Mouse (Mus musculus): ENCODE measurements around the gene Zfp462. TPM values are rescaled to one million over a fixed set of nuclear protein-coding genes. Genes with fewer than 3 reads are reported as not detected.

Gene Zfp462
- polyA plus RNA-seq, 1 experiment from 2014 or later, result 14.6 TPM

DNA sequence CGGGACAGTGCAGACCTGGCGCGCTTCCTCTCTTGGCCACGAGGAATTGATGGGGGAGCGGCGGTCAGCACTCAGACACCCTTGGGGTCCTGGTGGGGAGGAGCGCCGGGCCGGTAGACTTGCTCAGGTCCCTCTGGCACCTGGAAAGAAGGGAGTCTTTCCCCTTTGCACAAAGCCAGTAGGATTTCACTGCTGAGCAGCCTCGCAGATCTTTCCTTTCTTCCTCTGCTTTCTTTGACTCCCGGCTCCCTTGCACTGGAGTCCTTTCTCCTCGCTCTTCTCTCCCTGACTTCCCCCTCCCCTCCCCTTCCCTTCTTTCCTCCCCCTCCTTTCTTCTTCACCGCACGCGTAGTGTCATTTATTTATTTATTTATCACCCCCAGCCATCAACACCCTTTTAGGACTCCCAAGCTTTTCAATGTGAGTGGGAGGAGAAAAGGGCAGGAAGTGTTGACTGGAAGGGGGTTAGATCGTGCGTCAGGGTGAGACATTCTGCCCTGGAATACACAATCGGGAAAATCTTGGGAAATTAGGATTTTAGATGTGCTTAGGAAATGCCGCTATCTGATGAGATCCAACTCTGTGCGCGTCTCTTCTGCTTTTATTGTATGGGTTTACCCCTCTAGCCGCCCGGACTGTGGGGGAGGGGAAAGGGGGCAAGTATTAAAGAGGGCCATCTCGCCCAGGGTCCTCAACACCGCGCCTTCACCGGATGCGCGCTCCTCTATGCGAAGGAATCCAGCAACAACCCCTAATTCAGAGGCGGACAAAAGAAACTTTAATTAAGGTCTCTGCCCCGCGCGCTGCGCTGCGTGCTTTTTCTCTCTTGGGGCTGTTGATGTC is 976 bp downstream of the Zfp462 start:
- ATAC-seq (replicated peaks), result peak; percentile 45
- no peaks in the 10 kb centered on the region for H3K9me3 ChIP-seq
- no peaks in the 10 kb centered on the region for H3K36me3 ChIP-seq (replicated peaks)
- H3K9ac ChIP-seq, result peak overlapping the region; percentile 96
- WGBS, result under 1% methylated on average over 36 of the region's 36 CpGs
- peaks cover 8% of the 10 kb centered on the region; the same call in 1 of the 2 replicates for H3K4me1 ChIP-seq
- peak overlapping the region; percentile 84 for H3K4me3 ChIP-seq
- peak overlapping the region; percentile 84 for H3K4me2 ChIP-seq
- no peaks in the 10 kb centered on the region for H3K27me3 ChIP-seq (replicated peaks)
- H3K27ac ChIP-seq, result peak overlapping the region; percentile 99

DNA sequence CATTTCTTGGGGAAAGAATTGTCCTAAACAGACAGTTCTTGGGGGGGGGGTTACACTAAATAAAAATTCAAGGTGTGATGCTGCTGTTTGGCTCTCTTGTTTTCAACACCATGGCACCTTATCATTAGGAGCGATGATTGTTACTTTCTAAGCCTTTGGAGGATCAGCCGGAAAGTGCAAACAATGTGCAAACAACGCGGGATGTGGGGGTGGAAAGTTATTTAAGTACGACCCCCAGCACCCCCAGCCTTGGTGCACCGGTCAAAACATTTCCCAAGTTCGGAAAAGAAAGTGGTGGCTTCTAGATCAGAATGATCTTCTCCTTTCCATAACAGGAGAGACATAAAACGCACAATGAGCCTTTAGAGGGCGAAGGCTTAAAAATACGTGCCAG is 1.8 kb downstream of the Zfp462 start:
- Histone ChIP-seq H3K27ac (peak overlapping the region; percentile 99), H3K4me3 (peak overlapping the region; percentile 84), H3K9ac (peak overlapping the region; percentile 96), H3K9me3 (no peaks in the 10 kb centered on the region), H3K4me2 (peak overlapping the region; percentile 84), H3K36me3 (replicated peaks) (no peaks in the 10 kb centered on the region), H3K27me3 (replicated peaks) (no peaks in the 10 kb centered on the region), H3K4me1 (peaks cover 12% of the 10 kb centered on the region)
- WGBS, result under 1% methylated on average over 10 of the region's 10 CpGs
- ATAC-seq (replicated peaks), result no peak

DNA sequence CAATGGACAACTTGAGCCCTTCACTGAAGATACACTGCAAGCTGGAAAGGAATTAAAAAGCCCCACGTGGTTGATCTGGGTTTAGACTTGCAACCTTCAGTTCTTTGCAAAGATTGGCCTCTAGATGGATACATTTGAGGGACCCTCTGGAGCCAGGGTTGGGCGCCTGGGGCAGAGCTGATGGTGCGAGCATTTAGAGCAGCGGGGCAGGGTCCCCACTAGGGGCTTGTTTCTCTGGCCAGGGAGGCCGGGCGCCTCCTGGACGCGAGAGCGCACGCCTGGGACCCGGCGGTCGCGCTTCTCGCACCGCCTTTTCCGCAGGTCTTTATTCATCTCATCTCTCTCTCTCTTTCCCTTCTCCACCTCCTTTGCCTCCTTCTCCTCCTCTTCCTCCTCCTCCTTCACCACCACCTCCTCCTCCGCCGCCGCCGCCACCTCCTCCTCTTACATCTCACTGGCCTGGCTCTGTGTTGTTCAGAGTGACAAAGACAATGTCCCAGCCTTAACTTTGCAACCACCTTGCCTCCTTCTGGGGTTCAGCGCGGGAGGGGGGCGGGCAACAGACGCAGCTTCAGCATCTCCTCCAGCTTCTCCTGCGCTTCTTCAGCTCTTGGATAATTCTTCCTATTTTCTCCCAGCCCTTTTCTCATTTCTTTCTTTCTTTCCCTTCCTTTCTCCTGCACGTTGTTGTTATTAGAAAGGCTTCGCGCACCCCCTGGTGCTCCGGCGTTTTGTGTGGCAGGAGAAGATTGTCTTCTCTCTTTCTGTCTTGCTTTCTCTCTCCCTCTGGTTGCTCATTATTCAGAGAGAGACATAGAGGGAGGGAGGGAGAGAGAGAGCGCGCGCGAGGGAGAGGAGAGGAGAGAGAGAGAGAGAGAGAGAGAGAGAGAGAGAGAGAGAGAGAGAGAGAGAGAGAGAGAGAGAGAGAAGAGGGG is 2.5 kb downstream of the Zfp462 start:
- H3K4me1 ChIP-seq, result peaks cover 13% of the 10 kb centered on the region
- no peaks in the 10 kb centered on the region for H3K36me3 ChIP-seq (replicated peaks)
- H3K27me3 ChIP-seq (replicated peaks), result no peaks in the 10 kb centered on the region
- H3K27ac ChIP-seq, result peak overlapping the region; percentile 99
- H3K9ac ChIP-seq, result peak overlapping the region; percentile 96
- peak overlapping the region; percentile 84 for H3K4me3 ChIP-seq
- H3K9me3 ChIP-seq, result no peaks in the 10 kb centered on the region
- peak; percentile 59 for ATAC-seq (replicated peaks)
- under 1% methylated on average over 31 of the region's 35 CpGs for WGBS
- H3K4me2 ChIP-seq, result peak overlapping the region; percentile 84

DNA sequence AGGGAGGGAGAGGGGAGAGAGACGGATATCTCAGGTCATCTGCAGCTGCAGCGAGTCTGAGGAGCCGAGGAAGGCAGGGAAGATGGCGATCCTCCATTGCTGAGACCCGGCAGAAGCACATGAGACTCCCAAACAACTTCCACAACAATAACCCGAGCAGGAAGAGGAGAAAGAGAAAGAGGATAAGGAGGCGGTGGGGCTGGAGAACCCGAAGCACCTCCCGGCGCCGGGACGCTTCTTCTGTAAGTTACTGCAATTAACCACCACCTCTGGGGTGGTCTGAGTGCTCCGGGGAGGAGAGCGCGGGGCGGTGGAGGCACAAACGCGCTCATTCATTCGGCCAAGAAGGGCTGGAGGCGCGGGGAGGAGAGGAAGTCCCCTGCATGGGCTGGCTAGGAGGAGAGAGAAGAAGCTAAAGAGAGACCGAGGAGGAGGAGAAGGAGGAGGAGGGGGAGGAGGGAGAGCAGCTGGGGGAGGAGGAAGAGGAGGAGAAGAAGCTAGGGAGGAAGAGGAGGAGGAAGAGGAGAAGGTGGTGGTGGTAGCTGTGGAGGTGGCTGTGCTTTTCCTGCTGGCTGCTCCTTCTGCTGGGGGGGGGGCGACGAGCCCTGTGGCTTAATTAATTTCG is 3.3 kb downstream of the Zfp462 start:
- peak overlapping the region; percentile 96 for H3K9ac ChIP-seq
- no peaks in the 10 kb centered on the region for H3K36me3 ChIP-seq (replicated peaks)
- peak overlapping the region; percentile 84 for H3K4me2 ChIP-seq
- no peaks in the 10 kb centered on the region for H3K27me3 ChIP-seq (replicated peaks)
- no peaks in the 10 kb centered on the region for H3K9me3 ChIP-seq
- 2% methylated on average over 23 of the region's 25 CpGs for WGBS
- peak overlapping the region; percentile 84 for H3K4me3 ChIP-seq
- peak; percentile 37 for ATAC-seq (replicated peaks)
- H3K27ac ChIP-seq, result peak overlapping the region; percentile 99
- H3K4me1 ChIP-seq, result peaks cover 20% of the 10 kb centered on the region

DNA sequence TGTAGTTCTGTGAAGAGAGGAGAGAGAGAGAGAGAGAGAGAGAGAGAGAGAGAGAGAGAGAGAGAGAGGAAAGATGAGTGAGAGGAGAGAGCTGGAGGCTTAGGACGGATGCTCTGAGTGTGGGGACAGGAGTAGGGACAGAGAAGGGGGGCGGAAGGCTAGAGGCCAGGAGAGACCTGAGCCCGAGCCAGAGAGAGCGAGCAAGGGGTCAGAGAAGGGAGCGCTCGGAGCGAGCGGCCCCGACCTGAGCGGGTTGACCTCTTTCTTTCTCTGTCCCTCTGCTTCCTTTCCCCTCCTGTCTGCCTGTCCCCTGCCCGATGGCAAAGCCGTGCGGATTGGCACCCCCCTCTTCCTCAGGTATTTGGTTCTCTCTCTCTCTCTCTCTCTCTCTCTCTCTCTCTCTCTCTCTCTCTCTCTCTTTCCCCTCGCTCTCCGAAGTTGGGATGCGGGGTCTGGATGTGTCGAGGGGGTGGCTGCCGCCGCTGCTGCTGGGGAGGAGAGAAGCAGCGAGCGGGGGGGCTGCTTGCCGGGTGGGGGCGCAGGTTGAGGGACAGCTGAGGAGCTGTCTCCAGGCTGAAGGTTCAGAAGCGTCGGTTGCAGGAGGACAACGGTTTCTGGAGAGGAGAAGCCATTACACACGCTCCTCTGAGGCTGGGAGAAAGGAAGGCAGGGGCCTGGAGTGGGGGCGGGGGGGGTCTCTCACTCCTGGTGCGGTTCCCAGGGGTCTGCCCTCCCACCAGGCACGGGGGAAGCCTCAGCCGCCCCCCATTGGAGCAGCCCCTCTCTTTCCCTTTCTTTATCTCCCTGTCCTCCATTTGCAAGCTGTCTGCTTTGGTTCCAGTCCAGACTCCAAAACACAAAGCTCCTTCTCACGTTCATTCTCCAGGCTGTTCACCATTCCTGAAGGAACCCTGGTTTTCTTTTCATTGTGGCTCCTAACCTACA is 4.0 kb downstream of the Zfp462 start:
- 0% methylated on average over 22 of the region's 32 CpGs for WGBS
- Histone ChIP-seq H3K36me3 (replicated peaks) (no peaks in the 10 kb centered on the region), H3K27ac (peak overlapping the region; percentile 99), H3K9ac (peak overlapping the region; percentile 96), H3K4me1 (peaks cover 26% of the 10 kb centered on the region), H3K9me3 (no peaks in the 10 kb centered on the region), H3K4me2 (peak overlapping the region; percentile 84), H3K27me3 (replicated peaks) (no peaks in the 10 kb centered on the region), H3K4me3 (peak overlapping the region; percentile 84)
- peak; percentile 55 for ATAC-seq (replicated peaks)

DNA sequence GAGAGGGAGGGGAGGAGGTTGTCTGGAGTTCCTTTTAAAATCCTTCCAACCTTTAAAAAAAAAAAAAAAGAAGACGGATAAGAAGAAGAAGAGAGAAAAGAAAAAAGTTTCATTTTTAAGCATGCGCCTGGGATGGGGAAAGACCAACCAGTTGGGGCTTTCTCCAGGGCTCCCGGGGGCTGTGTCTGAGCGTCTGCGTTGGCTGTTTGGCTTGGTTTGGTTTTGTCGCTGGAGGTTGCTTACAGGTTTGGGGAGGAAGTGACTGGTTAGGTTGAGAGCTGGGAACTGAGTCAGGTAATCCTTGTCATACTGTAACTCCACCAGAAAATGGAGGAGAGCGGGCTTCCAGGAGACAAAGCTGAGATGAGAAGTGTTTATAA is 4.7 kb downstream of the Zfp462 start:
- WGBS, result 5% methylated on average over 7 of the region's 7 CpGs
- no peak for ATAC-seq (replicated peaks)
- peak overlapping the region; percentile 96 for H3K9ac ChIP-seq
- peak overlapping the region; percentile 99 for H3K27ac ChIP-seq
- peaks cover 29% of the 10 kb centered on the region for H3K4me1 ChIP-seq
- peak overlapping the region; percentile 84 for H3K4me3 ChIP-seq
- H3K36me3 ChIP-seq (replicated peaks), result no peaks in the 10 kb centered on the region
- no peaks in the 10 kb centered on the region for H3K9me3 ChIP-seq
- peak overlapping the region; percentile 84 for H3K4me2 ChIP-seq
- no peaks in the 10 kb centered on the region for H3K27me3 ChIP-seq (replicated peaks)

DNA sequence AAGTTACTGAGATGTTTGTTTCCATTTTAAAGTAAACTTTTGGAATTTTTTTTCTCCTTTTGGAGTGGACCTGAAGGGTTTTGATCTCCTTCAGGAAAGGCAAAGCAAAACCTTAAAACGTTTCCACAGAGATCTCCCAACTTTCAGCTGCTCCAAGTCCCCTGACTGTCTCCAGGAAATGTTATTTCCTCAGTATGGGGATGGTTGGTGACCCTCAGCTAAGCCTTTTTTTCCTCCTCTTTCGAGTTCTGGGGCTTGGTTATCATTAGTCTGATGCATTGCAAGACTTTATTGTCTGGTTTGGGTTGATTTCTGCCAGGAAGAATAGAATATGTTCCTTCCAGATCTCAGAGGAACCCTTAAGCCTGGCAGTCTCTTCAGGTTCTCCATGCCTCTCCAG is 5.3 kb downstream of the Zfp462 start:
- Histone ChIP-seq H3K4me2 (peak overlapping the region; percentile 84), H3K9ac (peak overlapping the region; percentile 96), H3K9me3 (no peaks in the 10 kb centered on the region), H3K27ac (peak overlapping the region; percentile 99), H3K36me3 (replicated peaks) (no peaks in the 10 kb centered on the region), H3K27me3 (replicated peaks) (no peaks in the 10 kb centered on the region), H3K4me1 (peaks cover 35% of the 10 kb centered on the region), H3K4me3 (peak overlapping the region; percentile 84)
- WGBS, result 10% methylated on average over 2 of the region's 2 CpGs
- ATAC-seq (replicated peaks), result no peak

DNA sequence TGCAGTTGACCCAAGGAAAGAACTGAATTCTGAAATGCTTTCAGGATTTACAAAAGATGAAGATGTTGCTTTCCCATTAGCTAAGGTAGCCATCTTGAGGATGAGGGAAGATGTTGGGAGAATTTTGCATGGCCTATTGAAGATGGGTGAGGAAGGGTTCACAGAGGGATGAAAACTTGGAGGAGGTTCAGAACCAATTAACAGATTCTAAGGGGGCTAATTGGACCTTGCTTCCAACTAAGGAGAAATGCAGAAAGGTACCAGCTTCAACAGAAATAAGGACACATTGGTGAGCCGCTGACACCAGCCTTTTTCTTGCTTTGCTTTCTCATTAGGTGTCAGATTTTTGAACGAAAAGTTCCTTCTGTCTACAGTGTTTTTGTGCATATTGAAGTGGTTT is 6.0 kb downstream of the Zfp462 start:
- ATAC-seq (replicated peaks), result no peak
- Histone ChIP-seq H3K4me1 (peaks cover 39% of the 10 kb centered on the region), H3K9ac (peak overlapping the region; percentile 96; the same call in 1 of the 2 replicates), H3K4me3 (peak overlapping the region; percentile 84), H3K4me2 (peak overlapping the region; percentile 84), H3K27me3 (replicated peaks) (no peaks in the 10 kb centered on the region), H3K9me3 (no peaks in the 10 kb centered on the region), H3K36me3 (replicated peaks) (no peaks in the 10 kb centered on the region), H3K27ac (peak overlapping the region; percentile 99)
- 57% methylated on average over 2 of the region's 2 CpGs for WGBS

DNA sequence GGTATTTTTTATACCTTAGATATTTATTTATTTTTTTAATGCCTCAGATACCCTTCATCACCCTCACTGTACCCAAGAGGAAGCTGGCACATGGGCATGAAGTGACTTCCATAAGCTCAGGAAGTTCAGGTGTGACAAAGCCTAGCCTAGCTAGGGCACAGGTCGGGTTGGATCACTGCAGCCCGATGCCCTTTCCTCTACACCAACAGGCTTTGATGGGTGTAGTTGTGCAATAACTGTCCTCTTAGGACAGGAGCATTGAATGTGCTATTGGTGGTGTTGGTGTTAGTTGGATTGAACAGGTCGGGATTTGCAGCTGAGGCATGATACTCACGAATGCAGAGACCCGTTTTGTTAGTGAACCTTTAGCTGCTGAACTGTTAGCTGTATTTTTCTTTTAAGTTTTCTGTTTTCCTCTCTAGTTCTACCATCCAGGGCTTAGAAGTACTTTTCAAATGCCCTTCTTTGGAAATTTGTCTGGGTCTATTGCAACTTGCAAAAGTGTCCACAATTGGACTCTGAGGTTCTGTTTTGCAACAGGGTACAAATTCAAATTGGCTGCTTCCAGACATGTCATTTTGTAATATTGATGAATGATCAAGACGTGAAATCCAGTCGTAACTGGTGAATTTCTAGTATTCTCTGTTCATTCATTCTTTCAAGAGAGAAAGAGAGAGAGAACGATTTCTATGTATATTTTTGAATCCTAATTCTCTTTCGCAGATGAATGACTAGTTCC is 9.0 kb downstream of the Zfp462 start:
- H3K4me1 ChIP-seq, result peaks cover 49% of the 10 kb centered on the region
- no peak overlapping the region for H3K4me3 ChIP-seq
- H3K9ac ChIP-seq, result no peak overlapping the region
- H3K4me2 ChIP-seq, result no peak overlapping the region
- no peaks in the 10 kb centered on the region for H3K27me3 ChIP-seq (replicated peaks)
- no peaks in the 10 kb centered on the region for H3K36me3 ChIP-seq (replicated peaks)
- no peaks in the 10 kb centered on the region for H3K9me3 ChIP-seq
- no peak for ATAC-seq (replicated peaks)
- WGBS, result 88% methylated on average over 9 of the region's 9 CpGs
- no peak overlapping the region for H3K27ac ChIP-seq

DNA sequence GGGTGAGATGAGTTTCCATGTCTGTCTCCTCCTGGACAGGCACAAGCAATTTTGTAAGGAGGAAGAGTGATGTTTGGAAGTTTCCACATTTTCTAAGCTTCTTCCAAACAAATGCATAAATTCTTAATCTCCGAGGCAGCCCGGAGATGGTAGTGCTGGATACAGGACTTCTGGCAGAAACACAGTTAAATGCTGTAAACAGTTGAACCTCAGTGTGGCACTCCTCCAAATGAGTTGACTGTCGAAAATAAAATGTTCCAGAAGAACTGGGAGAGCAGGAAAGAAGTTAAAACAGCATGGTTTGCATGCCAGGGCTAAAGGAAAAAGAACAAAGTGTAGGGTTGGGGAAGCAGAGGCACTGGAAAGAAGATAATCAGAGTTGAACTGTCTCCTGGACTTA is 9.6 kb downstream of the Zfp462 start:
- H3K27me3 ChIP-seq (replicated peaks), result no peaks in the 10 kb centered on the region
- no peaks in the 10 kb centered on the region for H3K36me3 ChIP-seq (replicated peaks)
- H3K4me3 ChIP-seq, result no peak overlapping the region
- whole genome bisulfite sequencing, result 80% methylated on average over 3 of the region's 3 CpGs
- H3K9me3 ChIP-seq, result no peaks in the 10 kb centered on the region
- H3K4me1 ChIP-seq, result peaks cover 49% of the 10 kb centered on the region
- no peak for ATAC-seq (replicated peaks)
- H3K4me2 ChIP-seq, result no peak overlapping the region
- H3K9ac ChIP-seq, result no peak overlapping the region
- no peak overlapping the region for H3K27ac ChIP-seq

DNA sequence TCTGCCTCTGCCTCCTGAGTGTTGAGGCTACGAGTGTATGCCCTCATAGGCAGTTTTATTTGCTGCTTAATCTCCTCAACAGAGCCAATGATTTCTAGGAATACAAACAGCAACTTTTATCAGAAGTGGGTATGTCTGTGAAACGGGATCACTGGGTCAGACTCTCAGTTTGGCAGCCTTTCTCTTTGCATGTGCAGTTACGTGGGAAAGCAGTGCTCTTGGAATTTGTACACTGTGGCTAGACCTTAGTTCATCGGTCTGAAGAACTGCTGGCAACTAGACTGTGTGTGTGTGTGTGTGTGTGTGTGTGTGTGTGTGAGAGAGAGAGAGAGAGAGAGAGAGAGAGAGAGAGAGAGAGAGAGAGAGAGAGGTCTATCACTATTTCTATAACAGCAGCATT is 15.9 kb downstream of the Zfp462 start:
- 77% methylated on average over 4 of the region's 4 CpGs for WGBS
- ATAC-seq (replicated peaks), result no peak
- H3K27ac ChIP-seq, result no peak overlapping the region
- no peak overlapping the region for H3K4me2 ChIP-seq
- peaks cover 30% of the 10 kb centered on the region for H3K4me1 ChIP-seq
- no peaks in the 10 kb centered on the region for H3K27me3 ChIP-seq (replicated peaks)
- H3K9me3 ChIP-seq, result no peaks in the 10 kb centered on the region
- no peaks in the 10 kb centered on the region for H3K36me3 ChIP-seq (replicated peaks)
- H3K4me3 ChIP-seq, result no peak overlapping the region
- no peak overlapping the region for H3K9ac ChIP-seq

All from midbrain, embryonic 15.5 days (tissue).